In the genomic region with DNA sequence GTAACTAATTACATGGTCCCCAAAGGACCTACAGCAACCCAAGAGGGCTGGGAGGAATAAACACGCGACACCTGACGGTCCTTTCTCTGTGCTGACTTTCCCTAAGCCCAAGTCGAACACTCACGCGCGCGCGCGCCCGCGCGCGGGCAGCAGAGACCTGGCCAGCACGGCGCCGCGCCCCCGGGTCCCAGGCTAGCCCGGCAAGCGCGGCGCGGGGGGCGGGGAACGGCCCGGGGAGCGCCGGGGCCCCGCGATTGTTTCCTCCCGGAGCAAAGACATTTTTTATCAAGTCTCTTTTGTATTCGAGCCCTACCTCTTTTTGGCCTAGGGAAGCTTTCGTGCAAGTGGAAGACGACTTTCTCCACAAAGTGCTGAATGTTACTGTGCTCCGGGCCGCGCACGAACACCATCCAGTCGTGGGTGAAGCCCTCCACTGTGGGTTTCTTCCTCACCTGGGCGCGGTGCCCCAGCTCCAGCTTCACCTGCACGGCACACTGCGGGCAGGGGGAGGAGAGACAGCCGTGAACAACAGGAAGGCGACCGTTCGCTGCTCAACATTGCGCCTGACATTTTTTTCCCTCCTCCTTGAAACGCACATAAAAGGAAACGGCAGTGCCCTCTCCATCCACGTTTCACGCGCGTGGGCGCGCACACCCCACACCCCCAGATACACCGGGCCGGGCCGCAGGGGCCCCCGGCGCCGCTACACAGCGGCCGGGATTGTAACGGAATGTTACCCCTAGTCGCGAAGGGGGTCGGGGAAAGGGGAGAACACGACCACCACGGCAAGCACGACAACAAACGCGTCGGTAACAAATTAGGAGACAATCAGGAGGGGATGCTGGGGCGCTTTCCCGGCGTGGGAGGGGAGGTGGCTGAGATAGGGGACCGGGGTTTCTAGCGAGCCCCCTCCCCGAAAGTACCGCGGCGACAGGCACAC, we compare ENCODE assay signal across 8 mouse cellular contexts. TPM values are rescaled to one million over a fixed set of nuclear protein-coding genes. Genes with fewer than 3 reads are reported as not detected.
DNase-seq lines count a peak whose midpoint lies in the region; ATAC-seq lines count a peak whose summit lies in the region.

No protein-coding gene starts in this region.

- ATAC-seq in forebrain, embryonic 16.5 days, result no peak
- ATAC-seq in hindbrain, embryonic 14.5 days (ENCODE audit: low FRiP score), result no peak
- ATAC-seq in megakaryocyte, adult 5-6 weeks (ENCODE audit: poor library complexity, severe bottlenecking), result peak; percentile 8; the same call in 1 of the 2 replicates

- intact Hi-C loops in left cerebral cortex, postnatal 25 days (cut with DNase I), result loop anchor here (2.0 to 10.0 kb wide), 7 partner anchors 79 to 663 kb away; no protein-coding TSS in a partner anchor

- H3K36me3 ChIP-seq in forebrain, embryonic 16.5 days (ENCODE audit: control insufficient read depth, insufficient read depth), result peaks cover 4% of the 10 kb centered on the region
- peaks cover 18% of the 10 kb centered on the region for H3K36me3 ChIP-seq in hindbrain, embryonic 14.5 days (replicated peaks; ENCODE audit: control insufficient read depth, insufficient read depth)

- under 1% methylated on average over 76 of the region's 84 CpGs for WGBS in forebrain, embryonic 16.5 days
- WGBS in hindbrain, embryonic 14.5 days, result under 1% methylated on average over 84 of the region's 84 CpGs

- H3K9ac ChIP-seq in forebrain, embryonic 16.5 days (replicated peaks; ENCODE audit: low read depth, low read length), result peak overlapping the region; percentile 92
- peak overlapping the region; percentile 90 for H3K9ac ChIP-seq in hindbrain, embryonic 14.5 days

- peak overlapping the region; percentile 99 for H3K27ac ChIP-seq in forebrain, embryonic 16.5 days (ENCODE audit: low read length)
- H3K27ac ChIP-seq in hindbrain, embryonic 14.5 days, result peak overlapping the region; percentile 98

- peaks cover 39% of the 10 kb centered on the region for H3K4me1 ChIP-seq in forebrain, embryonic 16.5 days (replicated peaks; ENCODE audit: control insufficient read depth, insufficient read depth, low read length)
- peaks cover 39% of the 10 kb centered on the region for H3K4me1 ChIP-seq in hindbrain, embryonic 14.5 days (replicated peaks; ENCODE audit: control insufficient read depth, insufficient read depth, low read length)

- H3K9me3 ChIP-seq in forebrain, embryonic 16.5 days (ENCODE audit: control insufficient read depth, low read length), result no peaks in the 10 kb centered on the region
- no peaks in the 10 kb centered on the region for H3K9me3 ChIP-seq in hindbrain, embryonic 14.5 days (ENCODE audit: control insufficient read depth, low read length)

- H3K4me3 ChIP-seq in forebrain, embryonic 16.5 days (replicated peaks; ENCODE audit: low read length), result peak overlapping the region; percentile 95
- H3K4me3 ChIP-seq in hindbrain, embryonic 14.5 days (replicated peaks; ENCODE audit: low read length), result peak overlapping the region; percentile 64

- DNase-seq in Muller cell, postnatal 12 days (ENCODE audit: inconsistent ontology term), result peak; percentile 57
- DNase-seq in cerebellum, adult 11-12 months, result peak; percentile 72
- peak; percentile 70 for DNase-seq in hindbrain, embryonic 14.5 days (ENCODE audit: low spot score)
- DNase-seq in left cerebral cortex, postnatal 25 days (ENCODE audit: low spot score in 2 of 2), result peak; percentile 36 to 38
- peak; percentile 45 for DNase-seq in right cerebral cortex, postnatal 25 days
- peak; percentile 21 to 33 for DNase-seq in urinary bladder, postnatal 36 days (ENCODE audit: low spot score in 2 of 2)

- peak overlapping the region; percentile 75 for H3K4me2 ChIP-seq in forebrain, embryonic 16.5 days (ENCODE audit: low read length)
- peak overlapping the region; percentile 86 for H3K4me2 ChIP-seq in hindbrain, embryonic 14.5 days (replicated peaks)

- no peaks in the 10 kb centered on the region; the same call in 1 of the 2 replicates for H3K27me3 ChIP-seq in forebrain, embryonic 16.5 days (replicated peaks; ENCODE audit: control insufficient read depth, insufficient read depth, low read length)
- H3K27me3 ChIP-seq in hindbrain, embryonic 14.5 days (ENCODE audit: control insufficient read depth, insufficient read depth, low read length), result peaks cover 15% of the 10 kb centered on the region

RNA-seq across cellular contexts. Expression of a gene that starts 1.7 kb away (rescaled TPM):
- polyA plus RNA-seq in forebrain, embryonic 16.5 days (2015; fragmentation: Nextera tagmentation; extraction: Ambion mirVana), result 130 and 147 TPM in 2 replicates
- 68.8 and 72.9 TPM in 2 replicates for polyA plus RNA-seq in hindbrain, embryonic 14.5 days (2014; fragmentation: Nextera tagmentation; extraction: Ambion mirVana)
- total RNA-seq in left cerebral cortex, postnatal 25 days (2021), result 10 to 100 TPM; 36.9 to 39.1 TPM
- 6.2 and 8.1 TPM in 2 replicates for total RNA-seq in megakaryocyte, adult 5-6 weeks (2015)
- total RNA-seq in megakaryocyte, adult 5-6 weeks (2017), result 7.3 and 18.5 TPM in 2 replicates
